Mouse (Mus musculus) thymus, adult 2 months (tissue): ENCODE measurements around the gene Gjd3. TPM values are rescaled to one million over a fixed set of nuclear protein-coding genes. Genes with fewer than 3 reads are reported as not detected.

ENCODE experiments used
- DNase-seq: peaks from one replicate; pipeline ENCODE4 v3.0.0; 2021
- H3K27ac ChIP-seq: fragments of 200-500 bp; 2 replicates; pipeline ENCODE4 v1.5.1; 2012; ENCODE audit warnings: low read length, control low read depth; ENCODE audit not compliant: control insufficient read depth, insufficient read depth
- H3K27me3 ChIP-seq: fragments of 200-500 bp; 2 replicates; pipeline ENCODE4 v1.6.1; 2012; ENCODE audit warnings: mild to moderate bottlenecking, low read length, moderate library complexity, mixed read lengths; ENCODE audit not compliant: control insufficient read depth, insufficient read depth
- H3K36me3 ChIP-seq: fragments of 200-500 bp; 2 replicates; pipeline ENCODE4 v1.6.1; 2012; ENCODE audit warnings: mild to moderate bottlenecking, low read length, moderate library complexity; ENCODE audit not compliant: control insufficient read depth, insufficient read depth
- H3K4me1 ChIP-seq: fragments of 200-500 bp; replicated peaks from 2 replicates; pipeline ENCODE4 v1.6.1; 2012; ENCODE audit warnings: low read length; ENCODE audit not compliant: control insufficient read depth, insufficient read depth
- H3K4me3 ChIP-seq: fragments of 200-500 bp; 2 replicates; pipeline ENCODE4 v1.5.1; 2012; ENCODE audit warnings: mild to moderate bottlenecking, low read length, control low read depth, moderate library complexity; ENCODE audit not compliant: control insufficient read depth, insufficient read depth
- CTCF ChIP-seq: fragments of 200-500 bp; IDR thresholded peaks from 2 replicates; pipeline ENCODE4 v1.5.1; 2012; ENCODE audit warnings: mild to moderate bottlenecking, control low read depth, low read length, moderate library complexity, borderline replicate concordance; ENCODE audit not compliant: control insufficient read depth, poor library complexity, insufficient read depth; ENCODE audit errors: extremely low read depth
- POLR2A ChIP-seq: fragments of 200-500 bp; IDR thresholded peaks from 2 replicates; pipeline ENCODE4 v1.6.1; 2012; ENCODE audit warnings: mild to moderate bottlenecking, low read length, control low read depth, moderate library complexity; ENCODE audit not compliant: control insufficient read depth, poor library complexity, insufficient read depth; ENCODE audit errors: extremely low read depth
- WGBS: fragments of 180-500 bp; shearing (Covaris S2); methylation state at CpG from one replicate; pipeline ENCODE4 v1.1.7; 2018; 5-methylcytosine and 5-hydroxymethylcytosine counted together
- polyA plus RNA-seq: library from polyadenylated mRNA; depleted of rRNA; stranded (reverse); fragments of >200 nt; gene quantifications from 2 replicates; pipeline ENCODE4 v1.2.3, GENCODE M21; 2012; rRNA removed

The Gjd3 gene
- polyA plus RNA-seq, 1 experiment: 1.3 TPM

DNA sequence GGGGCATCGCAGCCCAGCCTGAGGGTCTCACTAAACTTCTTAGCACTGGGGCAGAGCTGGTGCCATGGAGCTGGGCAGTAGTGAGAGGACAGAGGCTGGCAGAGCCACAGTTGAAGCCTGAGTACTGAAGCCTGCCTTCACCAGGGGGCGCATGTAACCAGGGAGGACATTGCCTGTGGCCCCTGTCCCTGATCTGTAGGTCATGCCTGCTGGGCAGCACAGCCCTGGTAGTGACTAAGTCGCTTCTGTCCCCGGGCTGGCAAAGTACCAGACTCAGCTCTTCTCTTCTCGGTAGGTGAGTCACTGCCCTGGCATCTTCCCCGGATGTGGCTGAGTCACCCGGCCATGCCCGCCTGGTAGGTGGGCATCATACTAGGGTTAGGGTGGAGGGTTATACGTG lies 49.7 kb downstream of the Gjd3 start:
- Histone ChIP-seq H3K27me3 (no peaks in the 10 kb centered on the region), H3K27ac (no peak overlapping the region), H3K36me3 (no peaks in the 10 kb centered on the region), H3K4me1 (peaks cover 51% of the 10 kb centered on the region), H3K4me3 (no peak overlapping the region)
- TF ChIP-seq POLR2A (no peak), CTCF (0 out of 2 replicates have a peak, but pooled peaks have one; percentile 52)
- 29% methylated on average over 9 of the region's 9 CpGs for WGBS
- peak; percentile 70 for DNase-seq

DNA sequence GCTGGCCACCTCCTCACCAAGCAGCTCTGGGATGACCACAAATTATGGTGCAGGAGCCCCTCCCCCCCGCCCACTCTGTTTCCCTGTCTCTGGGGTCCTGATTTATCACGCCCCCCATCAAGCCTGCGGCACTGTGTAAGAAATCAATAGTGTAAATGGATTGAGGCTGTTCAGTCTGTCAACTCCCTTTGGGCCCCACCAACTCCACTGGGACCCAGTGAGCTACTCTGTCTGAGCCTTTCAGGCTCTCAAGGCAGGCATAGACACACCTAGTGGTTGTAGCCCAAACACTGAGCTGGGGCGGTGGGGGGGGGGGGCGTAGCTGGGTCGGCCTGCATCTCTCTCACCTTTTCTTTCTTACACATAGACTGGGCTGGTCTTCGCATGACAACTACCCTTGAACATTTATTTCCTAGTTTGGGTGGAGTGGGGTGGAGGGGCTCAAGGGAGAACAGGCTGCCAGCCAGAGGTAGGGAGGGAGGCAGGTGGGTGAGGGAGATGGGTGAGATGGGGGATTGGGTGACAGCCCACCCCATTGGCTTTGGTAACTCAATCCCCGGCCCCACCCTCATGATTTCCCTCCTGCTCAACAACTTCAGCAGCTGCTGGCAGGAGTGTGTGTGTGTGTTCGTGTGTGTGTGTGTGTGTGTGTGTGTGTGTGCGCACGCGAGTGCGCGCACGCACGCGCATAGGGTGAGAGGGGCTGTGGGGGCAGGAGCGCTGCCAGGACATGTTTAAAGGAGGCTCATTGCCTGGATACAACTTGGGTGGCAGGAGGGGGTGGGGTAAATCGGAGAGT lies 50.3 kb downstream of the Gjd3 start:
- no peaks in the 10 kb centered on the region for H3K27me3 ChIP-seq
- H3K36me3 ChIP-seq: no peaks in the 10 kb centered on the region
- DNase-seq: no peak
- H3K27ac ChIP-seq: no peak overlapping the region
- WGBS: 36% methylated on average over 19 of the region's 19 CpGs
- TF ChIP-seq POLR2A: no peak
- no peak for TF ChIP-seq CTCF
- no peak overlapping the region for H3K4me3 ChIP-seq
- H3K4me1 ChIP-seq: peaks cover 50% of the 10 kb centered on the region

Other genes starting within 250 kb of the Gjd3 start
- gene Thra, start 242.4 kb downstream of the Gjd3 start, polyA plus RNA-seq: 36.8 and 41.5 TPM in 2 replicates
- gene Nr1d1, start 207.7 kb downstream of the Gjd3 start, polyA plus RNA-seq: 34.4 and 37.7 TPM in 2 replicates
- 50.3 and 66.0 TPM in 2 replicates for gene Msl1, start 187.5 kb downstream of the Gjd3 start, polyA plus RNA-seq
- 66.5 and 72.2 TPM in 2 replicates for gene Casc3, start 178.1 kb downstream of the Gjd3 start, polyA plus RNA-seq
- gene Rapgefl1, start 146.2 kb downstream of the Gjd3 start, polyA plus RNA-seq: 8.5 and 11.6 TPM in 2 replicates
- 23.9 and 30.3 TPM in 2 replicates for gene Wipf2, start 119.4 kb downstream of the Gjd3 start, polyA plus RNA-seq
- 8.4 and 12.2 TPM in 2 replicates for gene Cdc6, start 75.2 kb downstream of the Gjd3 start, polyA plus RNA-seq
- 63.5 and 74.1 TPM in 2 replicates for gene Rara, start 55.2 kb downstream of the Gjd3 start, polyA plus RNA-seq
- 59.2 and 85.6 TPM in 2 replicates for gene Top2a, start 41.2 kb upstream of the Gjd3 start, polyA plus RNA-seq
- gene Igfbp4, start 58.2 kb upstream of the Gjd3 start, polyA plus RNA-seq: 176 and 220 TPM in 2 replicates
- 5.2 and 7.5 TPM in 2 replicates for gene Tns4, start 106.3 kb upstream of the Gjd3 start, polyA plus RNA-seq
- 202 and 240 TPM in 2 replicates for gene Ccr7, start 172.1 kb upstream of the Gjd3 start, polyA plus RNA-seq
- gene Smarce1, start 248.0 kb upstream of the Gjd3 start, polyA plus RNA-seq: 37.0 and 43.5 TPM in 2 replicates